Mouse (Mus musculus) liver, adult 2 months (tissue): ENCODE results near the gene Zfp580. TPM values are rescaled to one million over a fixed set of nuclear protein-coding genes. Genes with fewer than 3 reads are reported as not detected.

ENCODE experiments used
- DNase-seq: peaks from one replicate; pipeline ENCODE4 v3.0.0-alpha.2; 2011; ENCODE audit warnings: low read depth, low spot score; ENCODE audit errors: extremely low read depth
- H3K27ac ChIP-seq: fragments of 200-500 bp; replicated peaks from 2 replicates; pipeline ENCODE4 v1.5.1; 2012; ENCODE audit warnings: low read depth, mild to moderate bottlenecking, control low read depth, inconsistent platforms, low read length; ENCODE audit not compliant: insufficient read depth
- H3K27me3 ChIP-seq: fragments of 200-500 bp; 2 replicates; pipeline ENCODE4 v1.6.1; 2012; ENCODE audit warnings: mild to moderate bottlenecking, moderate library complexity, low read length, inconsistent platforms; ENCODE audit not compliant: control insufficient read depth, insufficient read depth
- H3K36me3 ChIP-seq: fragments of 200-500 bp; 2 replicates; pipeline ENCODE4 v1.6.1; 2012; ENCODE audit warnings: low read length, inconsistent platforms; ENCODE audit not compliant: control insufficient read depth, insufficient read depth
- H3K4me1 ChIP-seq: fragments of 200-500 bp; 2 replicates; pipeline ENCODE4 v1.6.1; 2011; ENCODE audit warnings: low read length; ENCODE audit not compliant: control insufficient read depth, insufficient read depth
- H3K4me3 ChIP-seq: fragments of 200-500 bp; 2 replicates; pipeline ENCODE4 v1.5.1; 2011; ENCODE audit warnings: low read depth, mild to moderate bottlenecking, control low read depth, low read length, moderate library complexity; ENCODE audit not compliant: insufficient read depth
- H3K79me2 ChIP-seq: fragments of 200-500 bp; 2 replicates; pipeline ENCODE4 v1.6.1; 2012; ENCODE audit warnings: inconsistent platforms, mild to moderate bottlenecking, low read length, moderate library complexity; ENCODE audit not compliant: control insufficient read depth, insufficient read depth
- H3K9ac ChIP-seq: fragments of 200-500 bp; 2 replicates; pipeline ENCODE4 v1.6.1; 2012; ENCODE audit warnings: low read depth, mild to moderate bottlenecking, control low read depth, inconsistent platforms, low read length
- CTCF ChIP-seq: fragments of 200-500 bp; IDR thresholded peaks from 2 replicates; pipeline ENCODE4 v1.5.1; 2011; ENCODE audit warnings: low read depth, low read length, control low read depth
- POLR2A ChIP-seq: fragments of 200-500 bp; IDR thresholded peaks from 2 replicates; pipeline ENCODE4 v1.6.1; 2011; ENCODE audit warnings: low read length, control low read depth; ENCODE audit not compliant: insufficient read depth; ENCODE audit errors: extremely low read depth
- WGBS: fragments of 180-500 bp; shearing (Covaris S2); methylation state at CpG from one replicate; pipeline ENCODE4 v1.1.7; 2018; 5-methylcytosine and 5-hydroxymethylcytosine counted together
- polyA plus RNA-seq: library from polyadenylated mRNA; depleted of rRNA; stranded (reverse); fragments of >200 nt; gene quantifications from 2 replicates; pipeline ENCODE4 v1.2.3, GENCODE M21; 2012
- total RNA-seq: library from RNA; depleted of rRNA; stranded (reverse); fragments of >200 nt; gene quantifications from 2 replicates; pipeline ENCODE4 v1.2.3, GENCODE M21; 2014

Zfp580 gene
- total and polyA plus RNA-seq, 2 experiments, result 0.18 to 1.9 TPM

DNA sequence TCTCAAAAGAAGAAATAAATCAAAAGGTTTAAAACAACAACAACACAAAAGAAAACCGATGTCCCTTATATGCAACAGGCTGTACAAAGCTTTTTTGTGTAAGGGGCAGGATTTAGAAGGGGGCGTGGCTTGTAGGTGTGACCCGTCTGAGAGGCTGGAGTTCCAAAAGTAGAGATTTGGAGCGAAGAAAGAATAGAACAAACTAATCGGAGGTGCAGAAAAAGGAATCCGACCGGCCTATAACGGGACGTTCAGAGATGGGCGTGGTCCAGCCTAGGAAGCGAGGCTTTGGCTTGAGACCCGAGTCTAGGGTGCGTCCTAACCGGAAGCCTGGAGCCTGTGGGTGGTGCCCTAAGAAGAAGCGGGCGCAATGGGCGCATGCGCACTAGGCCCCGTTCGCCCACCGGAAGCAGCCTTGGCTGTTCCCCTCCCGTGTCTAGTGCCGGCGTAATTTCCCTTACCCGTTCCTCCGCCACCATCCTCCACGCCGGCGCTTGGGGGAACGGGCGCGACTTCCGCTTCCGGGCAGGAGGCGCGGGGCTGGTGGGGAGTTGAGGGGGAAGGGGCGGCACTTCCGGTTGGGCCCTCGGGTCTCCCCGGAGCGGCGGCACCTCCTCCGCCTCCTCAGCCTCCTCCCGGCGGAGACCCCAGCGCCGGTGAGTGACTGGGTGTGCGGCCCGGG is 31.2 kb upstream of the Zfp580 start, which contains the start of the genes Zfp865 and Ccdc106:
TSS of gene Zfp865 (plus strand) at position 377 of the 682 bp plus-strand sequence.
TSS of gene Ccdc106 (plus strand) at position 554 of the 682 bp plus-strand sequence.
- peak within 1 kb of the TSS; percentile 78 for H3K9ac ChIP-seq
- H3K27ac ChIP-seq, result peak within 1 kb of the TSS; percentile 82
- peak within 1 kb of the TSS; percentile 66 for H3K4me3 ChIP-seq
- H3K79me2 ChIP-seq, result peaks cover 20% of the 10 kb centered on the region; the same call in 1 of the 2 replicates
- peak; percentile 94 for DNase-seq
- TF ChIP-seq POLR2A (peak; percentile 45), CTCF (no peak)
- WGBS, result under 1% methylated on average over 49 of the region's 49 CpGs
- no peaks in the 10 kb centered on the region for H3K27me3 ChIP-seq
- peaks cover 12% of the 10 kb centered on the region for H3K4me1 ChIP-seq
- peaks cover 4% of the 10 kb centered on the region; the same call in 1 of the 2 replicates for H3K36me3 ChIP-seq

DNA sequence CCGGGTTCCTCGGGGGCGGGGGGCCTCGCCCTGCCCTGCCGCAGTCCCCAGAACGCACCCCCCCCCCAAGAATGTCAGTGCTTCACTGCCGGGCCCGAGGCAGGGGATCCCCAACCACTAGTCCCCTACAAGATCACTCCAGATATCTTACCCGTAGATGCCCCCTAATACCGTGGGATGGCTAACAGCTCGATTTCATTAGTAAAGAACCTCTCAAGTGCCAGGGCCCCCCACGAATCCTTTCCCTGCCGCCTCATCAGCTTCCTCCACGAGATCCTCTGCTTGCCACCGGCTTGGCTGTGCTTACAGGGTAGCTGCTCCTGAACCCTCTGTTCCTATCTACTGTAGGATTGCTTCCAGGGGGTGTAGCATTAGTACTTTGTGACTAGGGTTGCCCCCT is 30.7 kb upstream of the Zfp580 start:
- Histone ChIP-seq H3K4me1 (peaks cover 12% of the 10 kb centered on the region), H3K9ac (peak overlapping the region; percentile 78), H3K36me3 (peaks cover 4% of the 10 kb centered on the region; the same call in 1 of the 2 replicates), H3K27me3 (no peaks in the 10 kb centered on the region), H3K27ac (peak overlapping the region; percentile 82), H3K79me2 (peaks cover 23% of the 10 kb centered on the region; the same call in 1 of the 2 replicates), H3K4me3 (peak overlapping the region; percentile 66)
- DNase-seq, result no peak
- under 1% methylated on average over 14 of the region's 15 CpGs for WGBS
- TF ChIP-seq POLR2A (no peak), CTCF (no peak)

DNA sequence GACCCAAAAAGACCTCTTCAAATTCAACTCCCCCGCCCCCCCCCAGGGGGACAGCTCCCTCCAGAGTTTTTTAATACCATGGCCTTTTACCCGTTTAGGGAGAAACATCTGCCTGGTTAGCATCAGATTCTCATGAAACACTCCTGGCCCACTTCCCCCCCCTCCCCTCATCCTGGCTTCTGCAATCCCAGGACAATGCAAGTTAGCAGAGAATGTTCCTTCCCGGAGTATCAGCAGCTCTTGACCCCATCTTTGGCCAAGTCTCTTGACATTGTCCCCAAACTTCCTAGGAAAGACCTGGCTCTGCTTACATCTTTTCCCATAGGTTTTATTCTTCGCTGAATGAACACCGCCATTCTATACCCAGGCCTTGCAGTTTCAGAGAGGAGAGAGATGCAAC is 30.1 kb upstream of the Zfp580 start:
- Histone ChIP-seq H3K4me3 (peak overlapping the region; percentile 66), H3K79me2 (peaks cover 23% of the 10 kb centered on the region; the same call in 1 of the 2 replicates), H3K4me1 (peaks cover 12% of the 10 kb centered on the region), H3K9ac (peak overlapping the region; percentile 10; the same call in 1 of the 2 replicates), H3K27ac (peak overlapping the region; percentile 82), H3K36me3 (peaks cover 4% of the 10 kb centered on the region; the same call in 1 of the 2 replicates), H3K27me3 (no peaks in the 10 kb centered on the region)
- WGBS, result 41% methylated on average over 5 of the region's 5 CpGs
- no peak for TF ChIP-seq CTCF
- TF ChIP-seq POLR2A, result no peak
- no peak for DNase-seq

DNA sequence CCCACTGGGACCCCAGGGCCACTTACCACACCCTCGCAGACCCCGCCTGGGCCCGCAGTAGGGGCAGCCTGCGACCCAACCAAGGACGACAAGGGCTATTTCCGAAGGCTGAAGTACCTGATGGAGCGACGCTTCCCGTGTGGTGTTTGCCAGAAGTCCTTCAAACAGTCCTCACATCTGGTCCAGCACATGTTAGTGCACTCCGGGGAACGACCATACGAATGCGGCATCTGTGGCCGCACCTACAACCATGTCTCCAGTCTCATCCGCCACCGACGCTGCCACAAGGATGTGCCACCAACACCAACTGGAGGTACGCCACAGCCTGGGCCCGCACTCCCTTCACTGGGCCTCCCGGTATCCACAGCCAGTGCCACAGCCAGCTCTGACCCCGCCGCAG is 21.8 kb upstream of the Zfp580 start:
- 95% methylated on average over 22 of the region's 22 CpGs for WGBS
- Histone ChIP-seq H3K4me3 (no peak overlapping the region), H3K9ac (no peak overlapping the region), H3K36me3 (peaks cover 40% of the 10 kb centered on the region), H3K4me1 (no peaks in the 10 kb centered on the region), H3K27me3 (peaks cover 3% of the 10 kb centered on the region; the same call in 1 of the 2 replicates), H3K79me2 (peaks cover 3% of the 10 kb centered on the region; the same call in 1 of the 2 replicates), H3K27ac (no peak overlapping the region)
- no peak for DNase-seq
- TF ChIP-seq CTCF, result no peak
- TF ChIP-seq POLR2A, result no peak

DNA sequence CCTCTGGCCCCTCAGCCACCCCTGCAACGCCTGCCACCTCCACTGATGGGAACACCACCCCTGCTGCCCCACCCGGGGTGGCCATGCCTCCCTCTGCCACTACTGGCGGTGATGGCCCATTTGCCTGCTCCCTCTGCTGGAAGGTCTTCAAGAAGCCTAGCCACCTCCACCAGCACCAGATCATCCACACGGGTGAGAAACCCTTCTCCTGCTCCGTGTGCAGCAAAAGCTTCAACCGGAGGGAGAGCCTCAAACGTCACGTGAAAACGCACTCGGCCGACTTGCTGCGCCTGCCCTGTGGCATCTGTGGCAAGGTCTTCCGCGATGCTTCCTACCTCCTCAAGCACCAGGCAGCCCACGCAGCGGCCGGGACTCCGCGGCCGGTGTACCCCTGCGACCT is 21.4 kb upstream of the Zfp580 start:
- WGBS, result 94% methylated on average over 21 of the region's 21 CpGs
- no peak overlapping the region for H3K4me3 ChIP-seq

More for the DNA sequence above, 21.4 kb upstream of the Zfp580 start:
- DNase-seq, result no peak
- H3K9ac ChIP-seq, result no peak overlapping the region
- H3K79me2 ChIP-seq, result peaks cover 3% of the 10 kb centered on the region; the same call in 1 of the 2 replicates
- peaks cover 40% of the 10 kb centered on the region for H3K36me3 ChIP-seq
- H3K27me3 ChIP-seq, result peaks cover 3% of the 10 kb centered on the region; the same call in 1 of the 2 replicates
- no peaks in the 10 kb centered on the region for H3K4me1 ChIP-seq
- no peak overlapping the region for H3K27ac ChIP-seq
- TF ChIP-seq POLR2A (no peak), CTCF (no peak)
